Mouse (Mus musculus) CD8-positive naive resting alpha-beta T cell, adult 57 days (primary cell): Measurements from ENCODE around the gene Nop14. TPM values are rescaled to one million over a fixed set of nuclear protein-coding genes. Genes with fewer than 3 reads are reported as not detected.

Experiments used
- total RNA-seq: library from RNA; stranded (reverse); gene quantifications from one replicate; pipeline ENCODE4 v1.2.4, GENCODE M21; 2023

Gene Nop14
- total RNA-seq: 37.5 TPM

DNA sequence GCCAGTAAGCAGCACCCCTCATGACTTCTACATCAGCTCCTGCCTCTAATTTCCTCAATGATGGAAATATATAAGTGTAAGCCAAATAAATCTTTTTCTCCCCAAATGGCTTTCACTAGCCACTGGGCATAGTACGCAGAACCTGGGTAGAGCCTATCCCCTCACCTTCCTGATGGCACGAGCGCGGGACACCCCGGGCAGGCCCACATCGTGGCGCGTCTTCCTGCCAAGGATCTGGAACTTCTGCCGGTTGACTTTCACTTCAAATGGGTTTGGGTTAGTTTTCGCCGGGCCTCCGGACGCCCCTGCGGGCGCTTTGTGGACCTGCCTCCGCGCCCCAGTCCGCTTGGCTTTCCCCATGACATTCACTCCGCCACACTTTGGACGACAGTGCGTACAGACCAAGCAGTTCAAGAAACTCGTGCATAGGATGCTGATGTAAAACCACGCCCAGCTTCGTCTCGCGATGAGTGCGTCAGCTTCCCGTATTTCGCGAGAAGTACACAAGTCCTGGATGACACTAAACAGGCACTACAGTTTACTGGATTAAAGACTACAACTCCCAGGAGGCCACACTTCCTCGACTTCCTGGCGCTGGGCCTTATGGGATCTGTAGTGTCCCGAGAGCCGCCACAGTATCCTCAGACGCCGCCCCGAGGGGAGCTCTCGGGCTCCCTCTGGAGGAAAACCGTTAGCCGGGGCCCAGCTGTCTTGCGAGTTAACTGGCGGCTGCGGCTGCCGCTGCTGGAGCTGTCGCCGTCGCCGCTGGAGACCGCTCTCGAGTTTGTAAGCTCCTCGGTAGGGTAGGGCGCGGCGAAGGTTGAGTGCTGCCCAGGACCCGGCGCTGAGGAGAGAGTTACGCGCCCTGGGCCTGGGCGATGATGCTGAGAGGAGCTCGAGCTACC lies at the start of gene Nop14, which contains the start of gene Grk4:
Gene Nop14 (minus strand): TSS at position 463 of the 905 bp plus-strand sequence.
Gene Grk4 (plus strand): TSS at position 694 of the 905 bp plus-strand sequence.

DNA sequence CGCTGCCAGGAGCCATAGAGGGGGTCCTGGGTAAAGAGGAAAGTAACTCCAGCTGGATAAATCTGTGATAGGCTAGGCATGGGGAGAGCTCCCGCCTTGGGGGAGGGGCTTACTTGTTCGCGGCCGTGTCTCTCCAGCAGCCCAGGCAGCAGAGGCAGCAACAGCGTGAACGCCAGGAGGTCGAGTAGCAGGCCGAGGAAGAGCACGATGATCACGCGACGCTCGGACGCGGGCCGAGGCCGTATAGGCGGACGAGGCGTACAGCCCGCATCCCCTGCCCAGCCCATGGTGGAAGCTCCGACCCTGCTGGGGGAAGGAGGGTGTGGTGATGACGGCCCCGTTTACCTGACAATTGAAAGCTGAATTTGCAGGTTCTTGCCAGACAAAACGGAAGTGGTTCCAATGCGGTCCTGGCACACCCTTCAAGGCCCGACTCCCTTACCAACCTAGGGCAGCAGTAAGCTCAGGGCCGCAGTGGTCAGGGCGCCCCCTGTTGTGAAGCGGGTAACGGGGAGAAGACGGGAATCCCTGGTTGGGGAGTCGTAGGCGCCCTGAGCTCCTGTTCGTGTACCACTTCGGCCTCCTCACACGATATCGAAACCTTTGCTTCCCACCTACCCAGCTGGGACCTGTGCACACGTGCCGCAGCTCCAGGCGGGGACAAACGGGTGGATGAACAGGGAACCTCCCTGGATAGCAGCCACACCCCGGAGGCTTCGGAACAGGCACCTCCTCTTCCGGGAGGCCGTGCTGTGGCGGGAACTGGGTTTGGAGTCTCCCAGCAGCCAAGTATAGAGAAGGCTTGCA lies 23.3 kb downstream of the Nop14 start, which contains the start of gene Mfsd10:
Gene Mfsd10 (minus strand): TSS at position 732 of the 807 bp plus-strand sequence.

Other genes starting within 250 kb of the Nop14 start
- 14.9 TPM for gene Tnip2, start 146.2 kb downstream of the Nop14 start, total RNA-seq
- gene Sh3bp2, start 134.3 kb downstream of the Nop14 start, total RNA-seq: 10.8 TPM
- 310 TPM for gene Add1, start 86.5 kb downstream of the Nop14 start, total RNA-seq
- 24.6 TPM for gene Mfsd10, start 22.9 kb downstream of the Nop14 start, total RNA-seq
- gene Grk4, start 231 bp upstream of the Nop14 start, total RNA-seq: 7.0 TPM
- 58.6 TPM for gene Htt, start 101.6 kb upstream of the Nop14 start, total RNA-seq
- gene Msantd1, start 247.9 kb upstream of the Nop14 start, total RNA-seq: 2.6 TPM